Mouse (Mus musculus) left cerebral cortex, postnatal 14 days (tissue): ENCODE measurements around the gene Lrrk1. TPM values are rescaled to one million over a fixed set of nuclear protein-coding genes. Genes with fewer than 3 reads are reported as not detected.

Experiments used
- DNase-seq, 2 experiments: peaks; one replicate each; pipeline ENCODE4 v3.0.0; 2021 to 2022; ENCODE audit warnings: low spot score in 2 of 2, mixed read lengths in 1 of 2
- intact Hi-C: fragments of 180-260 bp; cut with DNase I; formaldehyde crosslinking; loops from one replicate; pipeline ENCODE4 v1.15.1; 2025
- total RNA-seq, 2 experiments: library from RNA; stranded (reverse); gene quantifications; 2 replicates each; pipeline ENCODE4 v1.2.3; 2021

The Lrrk1 gene
- total RNA-seq, 2 experiments from 2014 or later = 3.5 to 4.4 TPM

DNA sequence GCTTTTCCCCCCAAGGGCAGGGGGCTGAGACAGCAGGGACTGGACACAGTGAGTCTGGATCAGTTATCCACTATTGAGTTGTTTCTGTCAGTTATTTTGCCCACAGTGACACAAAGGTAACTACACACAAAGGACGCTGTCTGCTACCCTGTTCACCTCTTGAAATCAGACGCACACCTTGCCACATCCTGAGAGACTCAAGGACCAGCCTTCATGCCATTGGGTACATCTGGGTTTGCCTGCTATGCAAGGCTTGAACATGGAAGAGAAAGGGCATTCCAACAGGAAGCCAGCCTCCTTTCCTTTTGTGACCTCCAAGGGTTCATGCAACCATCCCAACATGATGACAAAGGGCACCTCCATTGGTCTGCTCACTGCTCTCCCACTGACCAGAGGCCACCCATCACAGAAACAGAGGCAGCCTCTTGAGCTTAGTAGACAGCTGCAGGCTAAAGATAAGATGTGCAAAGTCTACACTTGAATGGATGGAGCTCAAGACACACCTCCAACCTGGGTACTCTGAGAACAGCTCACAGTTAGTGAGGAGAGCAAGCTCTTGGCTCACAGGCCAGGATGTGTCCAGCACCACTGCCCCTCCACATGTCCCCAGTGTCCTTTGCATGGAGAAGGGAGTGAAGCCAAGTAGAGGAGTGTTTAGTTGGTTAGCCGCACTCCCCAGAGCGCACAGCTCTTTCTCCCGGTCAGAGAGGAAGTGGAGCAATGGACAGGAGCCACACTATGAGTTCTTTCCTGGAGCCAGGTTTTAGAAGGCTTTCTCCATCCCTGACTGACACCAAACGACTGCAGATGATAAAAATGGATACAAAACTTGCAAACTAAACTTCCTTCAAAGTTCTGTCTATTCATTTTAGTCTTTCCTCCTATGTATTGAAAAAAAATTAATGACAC lies 121.0 kb downstream of the Lrrk1 start:
- intact Hi-C loops = no loop called here
- no peak for DNase-seq

DNA sequence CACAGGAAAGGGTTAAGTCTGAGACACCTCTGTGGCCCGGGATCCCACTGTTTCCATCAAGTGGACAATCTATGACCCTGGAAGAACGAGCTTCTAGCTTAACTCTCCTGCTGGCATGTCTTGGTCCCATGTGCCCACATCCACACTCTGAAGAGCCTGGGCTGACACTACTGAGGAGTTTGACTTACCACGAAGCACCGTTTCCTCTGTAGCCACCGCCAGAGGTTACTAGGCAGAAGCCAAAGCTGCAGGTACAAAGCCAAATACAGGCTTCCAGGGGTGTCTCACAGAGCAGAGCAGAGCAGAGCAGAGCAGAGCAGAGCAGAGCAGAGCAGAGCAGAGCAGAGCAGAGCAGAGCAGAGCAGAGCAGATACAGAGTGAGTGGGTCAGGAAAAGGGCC lies 124.7 kb downstream of the Lrrk1 start:
- no peak for DNase-seq
- intact Hi-C loops = no loop called here

DNA sequence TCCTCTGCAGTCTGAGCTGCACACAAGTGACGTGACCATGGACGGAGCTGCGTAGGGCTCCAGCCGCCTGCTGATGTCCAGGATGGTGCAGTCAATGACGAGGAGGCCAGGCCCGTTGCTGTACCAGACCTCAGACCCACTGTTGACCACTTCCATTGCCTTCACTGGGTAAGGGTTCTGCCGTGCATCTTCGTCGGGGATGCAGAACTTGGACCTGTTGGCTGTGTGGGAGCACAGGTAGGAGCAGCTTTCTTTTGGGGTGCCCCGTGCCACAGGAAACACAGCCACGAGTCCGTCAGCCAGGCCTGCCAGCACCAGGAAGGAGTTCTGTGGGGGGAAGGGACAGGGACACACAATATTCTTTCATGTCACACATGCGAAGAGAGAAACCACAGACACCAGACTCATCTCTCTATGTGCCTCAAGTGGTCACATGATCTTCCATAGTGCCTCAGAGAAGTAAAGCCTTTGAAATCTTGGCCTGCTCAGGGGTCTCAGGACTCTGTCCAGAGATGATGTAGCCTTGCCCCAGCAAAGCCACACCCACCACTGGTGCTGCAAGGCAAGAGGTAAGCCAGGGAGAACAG lies 125.5 kb downstream of the Lrrk1 start:
- DNase-seq = no peak
- intact Hi-C loops = no loop called here

DNA sequence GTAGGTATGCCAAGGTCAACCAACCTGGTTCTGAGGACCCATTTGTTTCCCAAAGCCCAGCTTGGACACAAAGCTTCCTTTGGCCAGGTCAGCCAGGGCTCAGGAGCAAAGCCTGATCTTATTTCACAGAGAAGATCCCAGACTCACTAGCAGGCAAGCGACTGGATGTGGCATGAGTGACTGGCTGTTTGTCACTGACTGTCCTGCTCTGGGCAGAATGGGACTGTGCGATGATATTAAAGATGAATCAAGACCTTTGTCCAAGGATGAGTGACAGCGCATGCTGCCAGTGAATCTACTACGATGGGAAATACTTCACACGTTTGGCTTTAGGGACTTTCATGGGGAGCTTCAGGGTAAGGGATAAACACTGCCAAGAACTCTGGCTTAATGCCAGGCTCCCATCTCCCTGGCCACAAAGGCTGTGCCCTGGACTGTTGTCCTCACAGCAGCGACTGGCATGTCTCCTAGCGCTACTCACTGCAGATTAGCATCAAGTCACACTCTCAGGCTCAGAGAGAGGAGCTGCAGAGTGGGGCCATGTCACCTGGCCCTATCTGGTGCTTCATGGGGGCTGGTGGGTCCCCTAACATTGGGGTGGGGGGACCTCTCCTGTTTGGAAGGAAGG lies 127.3 kb downstream of the Lrrk1 start:
- intact Hi-C loops = no loop called here
- DNase-seq = no peak

DNA sequence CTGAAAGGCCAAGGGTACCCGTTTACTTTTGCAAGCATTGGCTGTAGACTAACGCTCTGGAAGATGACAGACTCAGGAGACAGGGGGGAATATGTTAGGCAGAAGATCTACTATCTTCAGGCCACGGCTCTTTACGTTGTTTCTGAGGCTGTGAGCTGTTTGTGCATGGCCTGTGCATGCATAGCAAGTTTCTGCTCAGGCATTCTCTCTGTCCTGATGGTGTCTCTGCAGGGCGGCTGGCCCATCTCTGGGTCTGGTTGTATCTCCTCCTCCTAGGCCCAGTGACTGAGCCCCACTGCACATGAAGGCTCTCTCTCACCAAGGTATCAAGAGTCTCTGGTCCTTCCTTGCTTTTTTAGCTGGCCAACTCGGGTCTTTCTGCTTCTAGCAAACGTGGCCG lies 127.9 kb downstream of the Lrrk1 start:
- DNase-seq = no peak
- intact Hi-C loops = no loop called here

DNA sequence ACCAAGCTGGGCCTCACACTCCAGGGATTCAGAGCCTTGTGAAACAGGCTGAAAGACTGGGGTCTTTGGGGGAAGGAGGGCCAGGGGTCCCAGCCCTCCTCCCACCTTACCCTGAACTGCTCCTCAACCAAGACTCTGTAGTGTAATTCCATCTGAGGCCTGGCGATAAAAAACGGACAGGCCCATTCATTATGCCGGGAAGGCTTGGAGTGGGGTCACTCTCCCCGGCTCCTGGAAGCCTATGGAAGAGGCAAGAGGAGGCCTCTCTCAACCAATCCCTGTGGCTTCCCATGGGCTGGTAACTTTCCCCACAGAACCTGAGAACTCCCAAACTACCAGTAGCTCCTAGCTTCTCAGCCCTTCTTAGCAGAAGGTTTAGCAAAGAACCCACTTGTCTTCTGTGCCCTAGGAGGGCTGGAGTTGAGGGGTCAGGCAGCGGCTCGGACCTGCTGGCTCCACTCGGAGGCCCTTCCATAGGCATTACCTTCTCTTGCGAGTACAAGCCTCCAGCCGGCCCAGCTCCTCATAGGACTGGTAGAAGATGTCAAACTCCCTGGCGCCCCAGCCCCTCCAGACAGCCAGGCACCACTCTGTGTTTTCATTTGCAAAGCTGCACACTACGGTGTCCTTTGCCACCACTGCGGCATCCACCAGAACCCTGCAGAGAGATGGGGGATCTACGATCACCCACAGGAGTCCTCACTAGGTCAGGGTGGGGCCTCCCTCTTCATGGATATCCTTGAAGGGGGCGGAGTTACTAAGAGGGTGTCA lies 128.5 kb downstream of the Lrrk1 start:
- no peak for DNase-seq
- intact Hi-C loops = no loop called here

DNA sequence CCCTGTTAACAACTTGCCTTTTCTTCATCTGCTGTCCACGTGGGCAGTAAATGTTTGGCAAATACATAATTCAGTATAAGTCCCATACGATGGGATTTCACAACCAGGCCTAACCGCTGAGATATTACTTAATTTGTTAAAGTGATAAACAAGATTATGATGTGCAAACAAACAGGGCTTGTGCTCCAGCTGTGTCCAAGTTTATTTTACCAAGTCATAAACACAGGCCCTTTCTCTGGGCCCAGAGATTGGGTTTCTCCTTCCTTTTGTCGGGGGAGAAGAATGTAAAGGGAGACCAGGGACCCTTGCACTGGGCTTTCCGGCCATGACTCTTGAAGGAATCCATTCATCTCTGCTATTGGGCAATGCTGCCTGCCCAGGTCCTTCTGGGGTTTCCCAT lies 129.2 kb downstream of the Lrrk1 start:
- intact Hi-C loops = no loop called here
- DNase-seq = no peak

DNA sequence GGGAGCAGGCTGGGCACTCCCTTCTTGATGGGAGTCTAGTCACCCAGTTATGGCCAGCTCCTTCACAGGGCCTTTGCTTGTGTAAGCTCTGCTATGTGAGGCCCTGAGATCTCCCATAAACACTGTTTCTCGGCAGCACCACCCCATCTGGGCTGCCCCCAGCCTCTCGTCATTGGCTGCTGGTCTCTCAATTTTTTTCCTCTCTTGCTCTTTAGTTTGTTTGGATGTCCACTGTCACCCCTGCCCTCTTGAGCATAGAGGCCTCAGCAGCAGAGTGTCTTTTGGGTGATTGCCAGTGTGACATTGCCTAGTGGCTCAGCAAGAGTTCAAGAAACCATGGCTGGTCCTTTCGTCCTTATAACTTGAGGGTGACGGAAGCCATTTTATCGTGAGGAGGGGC lies 130.9 kb downstream of the Lrrk1 start:
- no peak for DNase-seq
- intact Hi-C loops = no loop called here

DNA sequence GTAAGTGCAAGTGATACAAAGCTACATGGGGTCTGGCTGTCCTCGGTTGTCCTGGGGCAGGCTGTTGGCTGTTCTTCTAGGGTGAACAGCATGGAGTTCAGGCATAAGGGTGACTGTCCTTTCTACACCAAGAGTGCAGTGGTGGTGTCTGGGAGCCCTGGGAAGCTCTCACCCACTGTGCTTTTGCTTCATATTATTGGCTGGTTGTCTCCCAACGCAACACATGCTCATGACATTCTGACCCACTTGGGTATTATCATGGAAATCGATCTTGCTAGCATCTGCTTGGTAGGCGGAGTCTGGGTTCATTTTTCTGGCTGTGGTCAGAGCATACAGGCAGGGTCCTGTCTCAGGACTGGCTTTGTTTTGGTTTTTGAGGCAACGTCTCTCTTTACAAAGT lies 131.7 kb downstream of the Lrrk1 start:
- intact Hi-C loops = no loop called here
- DNase-seq = no peak

DNA sequence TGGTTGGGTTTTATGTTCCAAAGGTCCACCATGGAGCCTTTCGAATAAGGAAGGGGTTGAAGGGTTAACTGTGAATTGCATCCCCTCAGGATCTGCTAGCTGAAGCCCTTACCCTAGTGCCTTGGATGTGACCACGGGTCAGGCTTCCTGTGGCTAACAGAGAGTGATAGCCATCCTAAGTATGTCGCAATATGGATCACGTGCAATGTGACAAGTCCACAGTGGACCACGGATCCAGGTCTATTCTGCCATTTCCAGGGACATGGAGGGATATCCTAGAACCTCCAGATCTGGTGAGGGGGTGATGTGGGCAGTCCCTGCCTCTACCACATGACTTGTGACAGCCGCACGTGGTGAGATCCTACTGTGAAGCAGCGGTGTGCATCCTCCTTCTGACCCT lies 133.2 kb downstream of the Lrrk1 start:
- intact Hi-C loops = no loop called here
- DNase-seq = no peak

DNA sequence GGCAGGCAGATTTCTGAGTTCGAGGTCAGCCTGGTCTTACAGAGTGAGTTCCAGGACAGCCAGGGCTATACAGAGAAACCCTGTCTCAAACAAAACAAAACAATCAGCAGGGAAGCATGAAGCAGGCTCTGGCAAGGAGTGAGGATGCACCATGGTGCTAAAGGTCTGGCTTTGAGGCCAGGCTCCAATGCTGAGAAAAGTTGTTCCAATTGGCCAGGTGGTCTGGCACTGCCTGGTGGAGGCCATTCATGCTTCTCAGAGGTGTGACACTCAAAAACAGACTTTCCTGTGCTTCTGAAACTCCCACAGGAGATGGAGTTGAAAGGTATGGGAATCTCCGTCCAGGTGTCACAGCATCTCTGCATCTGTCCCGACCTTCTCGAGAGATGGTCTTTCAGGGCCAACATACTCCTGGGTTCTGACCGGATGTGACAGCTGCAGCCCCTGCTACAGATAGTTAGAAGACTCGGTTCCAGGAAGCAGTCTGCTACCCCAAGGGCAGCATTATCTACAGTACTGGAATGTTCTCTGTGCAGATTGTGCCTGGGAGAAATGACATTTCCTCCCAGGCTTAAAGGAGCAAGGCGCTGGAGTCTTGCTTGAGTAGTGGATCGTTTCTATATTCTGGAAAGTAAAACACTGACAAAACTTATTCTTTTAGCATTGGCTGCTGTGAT lies 134.0 kb downstream of the Lrrk1 start:
- intact Hi-C loops = no loop called here
- no peak for DNase-seq

DNA sequence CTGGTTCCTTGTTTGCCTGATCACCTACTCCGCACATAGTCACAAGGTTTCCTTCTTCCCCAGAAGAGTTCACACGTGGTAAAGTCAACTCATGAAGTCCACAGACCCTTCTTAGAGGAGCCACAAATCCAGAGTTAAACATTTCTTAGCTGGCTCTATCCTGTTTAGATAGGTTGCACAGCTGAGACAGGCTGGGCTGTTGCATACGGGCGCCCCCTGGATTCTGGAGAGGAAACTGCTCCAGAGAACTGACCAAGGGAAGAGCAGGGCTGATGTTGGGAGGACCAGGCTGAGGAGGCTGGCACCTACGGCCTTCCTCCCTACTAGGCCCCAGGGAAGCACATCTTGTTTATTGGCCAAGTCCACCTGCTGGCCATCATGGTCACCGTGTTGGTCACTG lies 138.1 kb downstream of the Lrrk1 start:
- peak; percentile 73 to 78 for DNase-seq
- intact Hi-C loops = loop anchor here (1.0 kb wide), 1 partner anchor 143 kb away; no protein-coding TSS in a partner anchor

DNA sequence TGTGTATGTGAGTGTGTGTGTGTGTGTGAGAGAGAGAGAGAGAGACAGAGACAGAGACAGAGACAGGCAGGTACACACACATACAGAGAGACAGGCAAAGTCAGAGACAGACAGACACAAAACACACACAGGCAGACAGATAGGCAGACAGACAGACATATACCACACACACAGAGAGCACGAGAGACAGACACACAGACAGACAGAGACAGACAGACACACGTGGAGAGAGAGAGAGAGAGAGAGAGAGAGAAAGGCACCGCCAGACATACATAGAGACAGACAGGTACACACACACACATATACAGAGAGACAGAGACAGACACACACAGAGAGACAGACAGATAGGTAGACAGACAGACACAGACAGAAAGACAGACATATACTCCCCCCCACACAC lies 138.7 kb downstream of the Lrrk1 start:
- intact Hi-C loops = loop anchor here (5.0 kb wide), 1 partner anchor 53 kb away; no protein-coding TSS in a partner anchor
- DNase-seq = no peak

DNA sequence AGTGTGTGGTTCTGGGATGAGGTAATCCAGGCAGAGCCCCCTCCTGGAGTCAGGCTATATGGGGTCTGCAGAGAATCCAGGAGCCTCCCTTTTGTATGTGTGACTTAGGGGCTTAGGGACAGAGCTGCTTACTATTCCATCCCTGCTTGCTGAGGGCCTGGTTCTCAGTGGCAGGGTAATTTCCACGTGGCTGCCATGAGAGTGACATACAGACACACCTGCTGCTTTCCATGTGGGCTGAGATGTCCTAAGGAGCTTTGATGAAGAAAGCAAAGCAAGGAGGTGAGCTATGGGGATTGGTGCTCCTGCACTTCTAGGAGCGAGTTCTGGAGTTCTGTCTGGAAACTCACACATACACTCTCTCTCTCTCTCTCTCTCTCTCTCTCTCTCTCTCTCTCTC lies 139.1 kb downstream of the Lrrk1 start:
- intact Hi-C loops = loop anchor here (5.0 kb wide), 1 partner anchor 53 kb away; no protein-coding TSS in a partner anchor
- DNase-seq = no peak

DNA sequence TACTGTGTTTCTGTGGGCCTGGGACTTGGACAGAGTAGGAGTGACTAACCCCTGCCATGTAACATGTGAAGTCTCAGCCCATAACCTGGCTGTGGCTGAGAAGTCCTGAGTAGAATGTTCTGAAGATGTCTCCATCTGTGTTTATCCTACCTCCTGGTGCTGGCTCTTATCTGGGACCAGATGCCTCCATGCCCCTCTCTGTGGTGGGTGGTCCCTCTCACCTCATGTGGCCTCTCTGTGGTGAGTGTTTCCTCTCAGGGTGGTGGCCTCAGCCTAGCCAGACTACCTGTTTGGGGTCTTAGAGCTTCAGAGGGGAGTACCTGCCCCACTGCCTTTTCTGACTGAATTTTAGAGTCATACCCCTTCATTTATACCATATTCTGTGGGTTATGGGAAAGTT lies 139.9 kb downstream of the Lrrk1 start:
- DNase-seq = no peak
- intact Hi-C loops = loop anchor here (5.0 kb wide), 1 partner anchor 54 kb away; no protein-coding TSS in a partner anchor

DNA sequence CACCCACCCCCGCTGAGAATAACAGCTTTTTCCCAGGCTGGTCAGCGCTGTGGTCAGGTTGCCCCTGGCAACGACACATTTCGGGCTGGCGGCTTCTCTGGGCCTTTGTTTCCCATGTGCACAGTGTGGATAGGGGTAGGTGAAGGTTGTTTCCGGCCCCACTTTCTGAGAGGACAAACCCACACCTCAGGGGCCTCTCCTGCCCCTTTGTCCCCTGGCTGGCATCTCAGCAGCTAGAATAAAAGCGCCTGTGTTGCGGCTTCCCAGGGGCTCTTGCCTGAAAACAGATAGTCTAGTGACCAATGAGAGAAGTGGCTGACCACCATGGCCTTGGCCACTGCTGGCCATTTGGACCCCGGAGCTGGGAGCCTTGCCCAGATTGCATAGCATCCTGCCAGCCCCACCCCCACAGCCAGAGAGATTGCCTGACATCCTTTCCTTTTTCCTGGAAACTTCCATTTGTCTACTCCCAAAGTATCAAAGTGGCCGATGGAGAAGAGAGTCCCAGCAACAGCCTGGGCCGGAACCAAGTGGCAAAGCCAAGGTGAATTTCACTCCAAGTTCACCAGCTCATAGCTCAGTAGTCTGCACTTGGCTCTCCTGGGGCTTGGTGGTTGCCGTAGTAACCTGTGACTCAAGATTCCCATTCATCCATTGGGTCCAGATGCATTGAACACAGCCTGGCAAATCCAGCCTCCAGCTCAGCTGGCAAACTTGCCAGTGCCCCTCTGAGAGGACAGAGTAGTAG lies 140.7 kb downstream of the Lrrk1 start:
- DNase-seq = peak; percentile 57 to 74
- intact Hi-C loops = loop anchor here (5.0 kb wide), 1 partner anchor 55 kb away; no protein-coding TSS in a partner anchor

DNA sequence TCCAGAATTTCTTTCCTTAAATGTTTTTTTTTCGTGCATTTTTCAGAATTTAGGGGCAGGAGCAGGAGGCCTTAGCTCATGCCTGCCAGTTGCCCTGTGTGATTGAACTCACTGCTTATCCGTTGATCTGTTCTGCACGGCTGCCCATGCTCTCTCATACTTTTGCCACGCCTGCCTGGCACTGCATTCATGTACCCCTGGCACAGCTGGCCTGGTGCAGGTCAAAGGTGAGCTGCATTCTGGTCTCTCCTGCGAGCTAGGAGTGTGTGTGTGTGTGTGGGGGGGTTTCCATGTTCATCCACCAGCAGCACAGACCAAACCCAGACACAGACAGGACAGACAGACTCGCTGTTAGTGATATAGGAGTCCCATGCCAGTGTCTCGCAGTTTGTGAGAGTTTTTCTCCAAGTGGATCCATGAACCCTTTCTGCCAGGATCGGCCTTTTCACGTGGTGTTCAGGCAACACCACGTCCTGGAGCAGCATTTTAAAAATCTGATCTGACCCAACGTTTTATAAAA lies 141.4 kb downstream of the Lrrk1 start:
- intact Hi-C loops = loop anchor here (5.0 kb wide), 1 partner anchor 56 kb away; no protein-coding TSS in a partner anchor
- DNase-seq = no peak

DNA sequence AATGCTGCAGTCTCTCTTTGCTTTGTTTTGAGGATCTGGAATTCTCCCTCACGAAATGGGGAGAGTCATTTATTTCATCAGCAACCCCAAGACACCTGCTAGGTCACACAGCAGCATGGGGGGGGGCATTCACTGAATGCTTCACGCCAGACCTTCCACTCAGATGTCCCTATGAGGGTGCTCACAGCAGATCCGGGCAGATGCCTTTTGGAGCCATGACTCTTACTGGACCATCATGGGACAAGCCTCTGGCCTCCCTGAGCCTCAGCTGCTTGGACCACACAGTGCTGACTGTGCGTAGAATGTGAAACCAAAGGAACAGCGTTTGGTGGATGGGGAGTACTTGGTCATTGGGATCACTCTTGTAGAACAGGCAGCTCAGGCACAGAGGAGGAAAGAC lies 142.5 kb downstream of the Lrrk1 start:
- intact Hi-C loops = loop anchor here (5.0 kb wide), 1 partner anchor 57 kb away; no protein-coding TSS in a partner anchor
- no peak for DNase-seq
